Mouse (Mus musculus) cortical plate, adult 2 months (tissue): ENCODE results near the gene Ildr2. TPM values are rescaled to one million over a fixed set of nuclear protein-coding genes. Genes with fewer than 3 reads are reported as not detected.

ENCODE experiments used
- H3K27ac ChIP-seq: fragments of 200-500 bp; 2 replicates; pipeline ENCODE4 v1.5.1; 2012; ENCODE audit warnings: low read length, control low read depth, inconsistent platforms; ENCODE audit not compliant: insufficient read depth
- H3K4me1 ChIP-seq: fragments of 200-500 bp; 2 replicates; pipeline ENCODE4 v1.6.1; 2011; ENCODE audit warnings: low read length; ENCODE audit not compliant: control insufficient read depth, insufficient read depth
- H3K4me3 ChIP-seq: fragments of 200-500 bp; 2 replicates; pipeline ENCODE4 v1.5.1; 2011; ENCODE audit warnings: mild to moderate bottlenecking, low read length, control low read depth; ENCODE audit not compliant: insufficient read depth
- CTCF ChIP-seq: fragments of 200-500 bp; IDR thresholded peaks from 2 replicates; pipeline ENCODE4 v1.5.1; 2011; ENCODE audit warnings: mild to moderate bottlenecking, control low read depth, low read length; ENCODE audit not compliant: insufficient read depth; ENCODE audit errors: extremely low read depth
- POLR2A ChIP-seq: fragments of 200-500 bp; IDR thresholded peaks from 2 replicates; pipeline ENCODE4 v1.6.1; 2011; ENCODE audit warnings: mild to moderate bottlenecking, low read length, control low read depth; ENCODE audit not compliant: insufficient read depth; ENCODE audit errors: extremely low read depth
- polyA plus RNA-seq: library from polyadenylated mRNA; depleted of rRNA; stranded (reverse); fragments of >200 nt; gene quantifications from 2 replicates; pipeline ENCODE4 v1.2.3, GENCODE M21; 2012; rRNA removed

Ildr2 gene
- 27.8 and 28.9 TPM in 2 replicates for polyA plus RNA-seq

DNA sequence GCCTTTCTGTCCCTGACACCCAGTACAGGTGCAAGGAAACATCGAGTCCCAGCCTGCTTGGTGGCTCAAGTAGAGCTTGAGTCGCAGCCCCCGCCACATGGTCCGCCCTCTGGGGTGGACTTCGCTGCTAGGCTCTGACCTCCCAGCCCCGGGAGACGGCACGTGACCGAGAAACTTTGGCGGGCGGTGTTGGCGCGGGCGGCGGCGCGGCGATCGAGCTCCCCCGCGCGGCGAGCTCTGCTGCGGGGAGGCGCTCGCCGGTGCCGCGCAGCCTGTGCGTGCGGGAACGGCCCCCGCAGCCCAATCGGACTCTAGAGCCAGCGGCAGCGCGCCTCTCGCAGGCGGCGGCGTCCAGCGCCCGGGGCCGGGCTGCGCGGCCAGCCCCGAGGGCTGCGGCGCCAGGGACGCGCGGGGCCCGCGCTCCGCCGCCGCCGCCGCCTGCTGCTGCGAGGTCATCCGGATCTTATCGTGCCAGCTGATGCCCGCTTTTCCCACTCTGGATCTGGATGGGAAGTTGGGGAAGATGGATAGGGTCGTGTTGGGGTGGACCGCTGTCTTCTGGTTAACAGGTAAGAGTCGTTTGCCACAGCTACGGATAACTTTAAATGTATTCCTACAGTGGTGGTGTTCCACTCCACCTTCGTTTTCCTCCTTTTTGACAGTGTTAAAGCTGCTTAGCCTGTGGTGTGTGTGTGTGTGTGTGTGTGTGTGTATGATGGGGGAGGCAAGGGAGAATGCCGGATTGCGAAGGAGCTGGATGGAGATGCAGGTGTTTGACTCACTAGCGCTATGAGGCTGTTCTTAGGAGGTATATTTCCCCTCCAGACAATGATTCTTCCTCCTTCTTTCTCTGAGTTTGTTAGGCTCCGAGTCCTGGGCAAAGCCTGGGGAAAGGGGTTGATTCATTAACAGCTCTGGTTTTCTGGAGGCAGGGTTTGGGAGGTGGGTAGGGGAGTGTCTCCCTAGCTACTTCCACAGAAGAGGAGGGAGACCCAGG, at the start of gene Ildr2:
Ildr2 (plus strand) TSS at position 242 of the 997 bp plus-strand sequence.
- no peak for TF ChIP-seq CTCF
- TF ChIP-seq POLR2A: peak; percentile 22; the same call in 1 of the 2 replicates
- H3K4me3 ChIP-seq: peak within 1 kb of the TSS; percentile 88
- peaks cover under 1% of the 10 kb centered on the region; the same call in 1 of the 2 replicates for H3K4me1 ChIP-seq
- H3K27ac ChIP-seq: peak within 1 kb of the TSS; percentile 91

DNA sequence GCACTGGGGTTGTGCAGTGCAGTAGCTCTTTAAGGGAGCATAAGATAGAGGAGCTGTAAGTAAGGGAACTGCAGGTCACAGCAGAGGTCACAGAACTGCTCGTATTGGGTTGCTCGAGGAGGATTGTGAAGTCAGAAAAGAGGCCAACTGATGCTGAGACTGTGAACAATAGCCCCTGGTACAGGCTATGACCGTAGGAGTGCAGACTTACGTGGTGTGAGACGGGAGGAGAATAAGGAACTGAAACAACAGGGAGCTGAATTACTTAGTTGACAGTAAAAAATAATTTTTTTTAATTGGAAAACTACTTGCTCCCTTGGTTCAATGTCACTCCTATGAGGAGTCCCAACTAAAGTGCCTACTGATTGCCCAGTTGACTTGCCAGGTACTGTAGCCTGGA, 49.8 kb upstream of the Ildr2 start:
- TF ChIP-seq POLR2A (no peak), CTCF (no peak)
- no peak overlapping the region for H3K4me3 ChIP-seq
- H3K27ac ChIP-seq: no peak overlapping the region
- H3K4me1 ChIP-seq: no peaks in the 10 kb centered on the region

DNA sequence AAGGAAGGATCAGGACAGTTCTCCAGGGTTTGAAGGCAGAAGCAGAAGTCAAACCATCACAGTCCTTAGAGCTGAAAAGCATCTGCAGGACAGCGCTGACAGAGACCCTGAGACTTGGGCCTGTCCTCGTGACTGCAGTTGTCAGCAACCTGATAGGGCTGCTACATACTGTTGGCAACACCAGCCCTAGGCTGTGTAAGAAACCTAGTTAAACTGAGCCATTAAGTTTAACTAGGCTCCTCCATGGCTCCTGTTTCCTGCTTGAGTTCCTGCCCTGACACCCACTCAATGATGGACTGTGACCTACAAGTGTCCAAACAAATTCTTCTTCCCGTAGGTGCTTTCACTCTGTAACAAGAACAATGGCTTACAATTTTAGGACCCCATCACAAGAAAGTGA, 48.8 kb upstream of the Ildr2 start:
- no peak for TF ChIP-seq CTCF
- no peak for TF ChIP-seq POLR2A
- Histone ChIP-seq H3K4me3 (no peak overlapping the region), H3K4me1 (no peaks in the 10 kb centered on the region), H3K27ac (no peak overlapping the region)

DNA sequence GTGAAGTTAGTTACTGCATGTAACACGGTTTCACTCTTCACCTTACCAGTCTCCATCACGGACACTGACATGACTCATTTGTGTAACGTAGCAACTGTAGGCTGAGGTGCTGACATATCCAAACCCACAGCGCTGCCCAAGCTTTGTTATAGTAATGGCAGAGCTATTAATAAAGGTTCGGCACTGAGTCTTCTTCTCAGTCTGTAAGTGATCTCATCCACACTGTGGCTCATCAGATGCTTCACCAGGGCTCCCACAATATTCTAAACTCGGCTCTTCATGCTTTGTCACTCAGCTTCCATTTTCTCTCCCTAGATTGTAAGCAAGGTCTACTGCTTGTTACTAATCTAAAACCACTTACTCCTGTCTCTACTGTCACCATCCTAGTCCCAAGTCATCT, 44.6 kb upstream of the Ildr2 start:
- Histone ChIP-seq H3K27ac (no peak overlapping the region), H3K4me1 (no peaks in the 10 kb centered on the region), H3K4me3 (no peak overlapping the region)
- TF ChIP-seq CTCF (no peak), POLR2A (no peak)

DNA sequence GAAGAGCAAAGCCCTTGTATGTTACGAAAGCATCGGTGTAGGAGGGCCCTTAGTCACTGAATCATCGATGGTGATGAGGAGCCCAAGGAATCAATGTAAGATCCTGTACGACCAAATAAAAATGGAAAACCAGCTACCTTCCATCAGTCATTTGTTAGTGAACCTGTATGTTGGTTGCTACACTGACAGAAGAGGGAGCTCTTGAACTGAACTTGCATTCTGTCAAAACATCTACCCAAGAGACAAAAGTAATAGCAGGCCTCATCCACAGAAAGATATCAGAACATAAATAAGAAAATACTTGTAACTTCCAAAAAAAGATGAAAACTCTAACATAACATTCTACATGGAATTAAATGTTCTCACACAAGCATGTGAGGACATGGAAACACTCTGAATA, 39.8 kb upstream of the Ildr2 start:
- Histone ChIP-seq H3K27ac (no peak overlapping the region), H3K4me3 (no peak overlapping the region), H3K4me1 (no peaks in the 10 kb centered on the region)
- TF ChIP-seq CTCF (peak; percentile 41), POLR2A (no peak)

DNA sequence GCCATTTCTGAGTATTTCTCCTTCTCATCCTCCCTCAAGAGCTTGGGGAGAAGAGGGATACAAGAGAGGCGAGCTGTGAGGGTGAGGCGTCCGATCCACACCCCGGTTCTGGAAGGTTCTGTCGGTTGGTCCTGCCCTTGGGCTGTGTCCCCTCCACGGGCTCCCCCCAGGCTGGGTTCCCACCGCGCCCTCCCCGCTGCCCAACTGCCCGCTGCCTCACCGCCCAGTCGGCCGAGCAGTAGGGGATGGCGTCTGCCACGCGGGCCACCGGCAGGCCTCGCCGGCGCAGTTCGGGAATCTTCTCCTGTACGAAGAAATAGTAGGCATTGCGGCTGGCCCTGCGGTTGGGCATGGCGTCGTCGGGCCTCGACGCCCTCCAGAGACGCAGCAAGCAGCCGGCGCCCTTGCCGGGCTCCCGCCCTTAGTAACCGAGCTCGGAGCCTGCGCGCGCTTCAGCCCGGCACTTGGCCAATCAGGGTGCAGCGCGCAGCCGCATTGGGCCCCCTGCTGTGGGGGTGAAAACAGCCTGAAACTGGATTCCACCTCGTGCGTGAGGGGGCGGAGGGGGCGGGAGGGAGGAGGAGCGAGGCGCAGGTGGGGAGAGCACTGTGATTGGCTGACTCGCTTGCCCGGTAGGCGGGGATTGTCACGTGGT, 15.5 kb upstream of the Ildr2 start, which contains the start of gene Mael:
Mael (minus strand) TSS at position 433 of the 655 bp plus-strand sequence.
- Histone ChIP-seq H3K4me3 (no peak within 1 kb of the TSS), H3K4me1 (peaks cover 2% of the 10 kb centered on the region; the same call in 1 of the 2 replicates), H3K27ac (no peak within 1 kb of the TSS)
- TF ChIP-seq POLR2A (no peak), CTCF (no peak)

DNA sequence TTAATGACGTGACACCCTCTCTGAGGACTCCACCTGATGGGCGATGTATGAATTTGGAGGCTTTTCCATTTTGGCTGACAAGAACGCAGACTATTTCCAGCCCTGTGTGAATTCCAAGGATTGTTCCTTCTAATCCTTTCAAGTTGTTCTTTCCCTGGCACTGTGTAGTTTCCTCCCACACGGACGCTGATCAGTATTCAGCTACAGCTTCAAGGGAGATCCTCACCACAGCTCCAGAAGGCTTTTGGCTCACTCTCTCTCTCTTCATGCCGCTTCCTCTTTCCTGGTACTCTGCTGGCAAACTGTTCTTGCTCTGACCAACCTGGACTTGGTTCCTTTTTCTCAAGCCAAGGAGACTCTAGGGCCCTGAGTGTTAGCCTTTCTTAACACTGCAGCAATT, 9.7 kb upstream of the Ildr2 start:
- H3K4me3 ChIP-seq: no peak overlapping the region
- no peak overlapping the region for H3K27ac ChIP-seq
- no peak for TF ChIP-seq POLR2A
- no peak for TF ChIP-seq CTCF
- peaks cover 3% of the 10 kb centered on the region; the same call in 1 of the 2 replicates for H3K4me1 ChIP-seq

DNA sequence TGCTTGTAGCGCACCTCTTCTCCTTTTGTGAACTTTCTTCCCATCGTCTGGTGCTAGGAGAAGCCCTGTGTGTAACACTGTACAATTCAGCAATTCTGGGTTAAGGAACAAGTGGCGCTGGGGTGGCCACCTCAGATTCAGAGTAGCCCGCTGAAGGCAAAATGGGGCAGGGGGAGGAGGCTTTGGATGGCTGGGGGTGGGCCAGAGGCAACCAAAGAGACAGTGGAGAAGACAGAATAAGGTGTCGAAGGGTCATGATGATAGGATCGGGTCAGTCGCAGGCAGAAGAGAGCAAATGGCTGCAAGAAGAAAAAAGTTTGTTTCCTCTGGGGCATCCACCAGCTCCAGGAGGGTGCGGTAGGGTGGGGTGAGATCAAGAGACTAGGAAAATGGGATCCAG, 1.2 kb downstream of the Ildr2 start:
- Histone ChIP-seq H3K4me1 (peaks cover 3% of the 10 kb centered on the region), H3K4me3 (peak overlapping the region; percentile 88), H3K27ac (0 out of 2 replicates have a peak overlapping the region, but pooled peaks have one; percentile 32)
- TF ChIP-seq POLR2A (no peak), CTCF (no peak)

DNA sequence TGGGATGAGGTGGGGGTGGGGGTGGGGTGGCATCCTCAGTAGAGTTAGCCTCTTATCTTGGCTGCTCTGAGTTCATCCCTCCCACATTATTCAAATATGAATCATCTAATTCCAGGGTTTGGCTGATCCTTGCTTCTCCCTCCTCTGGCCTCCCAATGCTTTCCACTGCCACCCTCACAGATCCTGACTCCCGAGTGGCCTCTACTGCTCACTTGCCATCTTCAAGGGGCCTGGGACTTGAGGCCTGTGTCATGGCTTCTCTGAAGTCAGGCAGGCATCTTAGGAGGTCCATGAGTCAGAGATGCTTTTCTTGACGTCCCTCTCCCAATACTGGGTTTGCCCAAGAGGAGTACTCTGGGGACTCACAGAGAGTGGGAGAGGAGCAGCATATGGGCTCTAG, 1.7 kb downstream of the Ildr2 start:
- no peak for TF ChIP-seq CTCF
- TF ChIP-seq POLR2A: no peak
- Histone ChIP-seq H3K27ac (peak overlapping the region; percentile 57), H3K4me3 (peak overlapping the region; percentile 88), H3K4me1 (peaks cover 5% of the 10 kb centered on the region)
